Mouse (Mus musculus) Muller cell, postnatal 12 days (primary cell): ENCODE data around the gene Mettl7b.

ENCODE experiments used
- DNase-seq: peaks from one replicate; pipeline ENCODE4 v3.0.0-alpha.2; 2015; ENCODE audit errors: inconsistent ontology term

Mettl7b gene

DNA sequence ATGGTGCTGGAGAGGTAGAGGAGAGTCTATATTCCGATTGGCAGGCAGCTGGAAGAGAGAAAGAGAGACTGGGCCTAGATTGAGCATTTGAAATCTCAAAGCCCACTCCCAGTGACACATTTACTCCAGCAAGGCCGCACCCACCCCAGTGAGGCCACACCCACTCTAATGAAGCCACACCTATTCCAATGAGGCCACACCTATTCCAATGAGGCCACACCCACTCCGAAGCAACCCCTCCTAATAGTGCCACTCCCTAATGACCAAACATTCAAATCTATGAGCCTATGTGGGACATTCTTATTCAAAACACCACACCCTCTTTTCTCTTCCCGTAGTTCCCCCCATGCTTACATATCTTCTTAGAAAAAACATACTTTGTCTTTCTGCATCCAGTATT, 13.3 kb downstream of the Mettl7b start:
- no peak for DNase-seq

DNA sequence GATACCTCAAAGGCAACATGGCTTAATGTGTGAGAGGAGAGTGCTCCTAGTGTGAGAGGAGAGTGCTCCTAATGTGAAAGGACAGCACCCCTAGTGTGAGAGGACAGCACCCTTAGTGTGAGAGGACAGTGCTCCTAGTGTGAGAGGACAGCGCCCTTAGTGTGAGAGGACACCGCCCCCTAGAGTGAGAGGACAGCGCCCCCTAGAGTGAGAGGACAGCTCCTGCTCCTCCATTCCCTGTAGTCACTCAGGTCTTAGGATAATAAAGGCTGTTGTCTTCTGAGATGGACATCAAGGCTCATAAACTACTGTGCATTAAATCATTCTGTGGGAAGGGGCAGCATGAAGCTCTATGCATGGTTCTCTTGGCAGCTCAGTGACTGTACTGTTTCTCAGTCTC, 15.1 kb downstream of the Mettl7b start:
- peak; percentile 41 for DNase-seq

DNA sequence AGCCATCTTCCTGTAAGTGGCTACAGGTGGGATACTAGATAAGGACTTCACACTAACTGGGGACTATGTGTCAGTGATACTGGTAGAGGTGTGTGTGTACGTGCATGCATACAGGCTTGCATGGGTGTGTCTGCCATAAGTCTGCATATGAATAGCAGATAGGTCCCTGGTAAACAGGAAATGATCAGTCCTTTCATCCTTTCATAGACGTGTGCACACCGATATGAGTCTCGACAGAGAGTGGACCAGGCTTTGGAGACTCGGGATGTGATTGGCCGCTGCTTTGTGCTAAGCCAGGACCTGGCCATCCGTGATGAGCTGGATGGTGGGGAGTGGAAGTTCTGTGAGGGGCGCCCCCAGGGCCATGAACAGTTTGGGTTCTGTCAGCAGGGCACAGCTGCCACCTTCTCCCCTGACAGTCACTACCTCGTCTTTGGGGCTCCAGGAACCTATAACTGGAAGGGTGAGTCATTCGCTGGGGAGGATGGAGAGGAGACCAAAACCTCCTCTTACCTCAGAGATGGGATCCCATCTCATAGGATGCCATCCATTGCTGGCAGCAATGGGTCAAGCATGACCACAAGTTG, 20.2 kb downstream of the Mettl7b start:
- DNase-seq = no peak

DNA sequence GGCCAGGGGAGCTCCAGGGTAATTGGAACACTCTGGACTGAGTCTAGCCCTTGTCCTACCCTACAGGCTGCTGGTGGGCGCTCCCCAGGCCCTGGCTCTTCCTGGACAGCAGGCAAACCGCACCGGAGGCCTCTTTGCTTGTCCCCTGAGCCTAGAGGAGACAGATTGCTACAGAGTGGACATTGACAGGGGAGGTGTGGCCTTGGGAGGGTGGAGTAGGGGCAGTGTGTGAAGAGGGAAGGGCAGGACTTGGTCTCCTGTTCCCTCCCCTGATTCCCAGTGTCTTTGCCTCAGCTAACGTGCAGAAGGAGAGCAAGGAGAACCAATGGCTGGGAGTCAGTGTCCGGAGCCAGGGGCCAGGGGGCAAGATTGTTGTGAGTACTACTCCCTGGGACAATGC, 21.8 kb downstream of the Mettl7b start:
- peak; percentile 11 for DNase-seq

DNA sequence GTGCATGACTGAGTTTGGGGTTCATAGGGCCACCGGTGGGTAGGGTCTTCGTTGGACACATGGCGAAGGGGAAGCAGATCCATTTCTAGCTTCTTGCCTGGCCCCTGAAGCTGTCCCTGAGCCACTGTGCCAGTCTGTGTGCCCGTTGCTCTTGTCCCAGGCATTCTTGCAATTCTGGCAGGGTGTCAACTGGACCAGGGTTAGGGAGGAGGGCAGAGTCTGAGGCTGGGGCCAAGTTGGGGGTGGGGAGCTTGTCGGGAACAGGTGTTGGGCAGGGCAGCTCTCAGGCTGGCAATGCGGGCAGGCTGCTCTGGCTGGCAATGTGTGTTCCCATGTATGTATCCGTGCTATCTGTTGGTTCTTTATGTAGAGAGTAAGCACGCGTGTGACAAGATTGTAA, 22.3 kb downstream of the Mettl7b start:
- DNase-seq = peak; percentile 78

DNA sequence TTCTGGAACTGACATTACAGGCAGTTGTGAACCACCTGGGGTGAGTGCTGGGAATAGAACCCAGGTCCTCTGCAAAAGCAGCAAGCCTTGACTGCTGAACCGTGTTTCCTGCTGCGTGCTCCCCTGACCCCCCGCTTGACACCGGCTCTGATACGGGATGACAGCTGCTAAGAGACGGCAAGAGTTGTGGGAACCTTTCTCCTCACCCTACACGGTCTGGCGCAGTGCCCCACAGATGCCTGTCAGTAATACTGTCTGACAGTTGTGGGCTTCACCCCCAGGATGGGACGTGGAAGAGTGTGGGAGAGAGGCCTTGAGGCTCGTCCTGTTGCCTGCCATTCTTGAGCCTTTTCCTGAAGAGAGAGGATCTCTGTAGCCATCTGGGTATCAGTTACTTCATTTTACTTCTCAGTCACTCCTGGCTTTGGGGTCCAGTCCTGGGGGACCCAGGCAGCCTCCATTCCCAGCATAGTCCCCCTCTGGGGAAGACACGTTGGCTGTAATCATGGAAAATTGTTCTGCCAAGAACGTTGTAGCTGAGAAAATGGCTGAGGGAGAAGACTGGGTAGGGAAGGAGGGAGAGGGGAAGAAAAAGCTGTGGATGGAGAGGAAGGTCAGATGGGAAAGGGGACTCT, 22.9 kb downstream of the Mettl7b start:
- no peak for DNase-seq

DNA sequence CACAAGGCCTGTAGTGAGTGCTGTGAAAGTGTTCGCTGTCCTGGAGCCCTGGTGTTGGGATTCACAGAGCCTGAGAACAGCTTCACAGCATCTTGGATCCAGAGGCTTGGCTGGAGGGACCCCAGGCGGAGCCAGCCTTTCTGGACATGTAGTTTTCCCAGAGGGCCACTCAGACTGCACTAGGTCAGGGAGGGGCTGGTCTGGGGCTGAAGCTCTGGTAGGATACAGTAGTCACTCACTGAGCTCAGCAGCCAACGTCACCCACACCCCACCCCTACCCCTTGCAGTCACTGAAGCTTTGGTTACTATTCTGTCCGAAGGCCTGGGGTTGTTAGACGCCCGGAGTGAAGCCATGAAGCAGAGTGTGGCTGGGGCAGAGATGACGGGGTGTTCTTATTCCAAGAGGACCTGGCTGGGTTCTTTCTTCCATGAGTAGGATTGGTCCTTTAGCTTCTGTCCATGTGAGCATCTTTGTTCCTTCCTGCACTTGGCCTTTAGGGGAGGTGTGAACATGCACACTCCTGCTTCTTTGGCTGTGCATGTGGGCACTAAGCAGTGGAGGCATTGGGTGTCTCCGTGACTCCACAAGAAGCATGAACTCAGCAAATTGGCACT, 24.9 kb downstream of the Mettl7b start:
- no peak for DNase-seq

DNA sequence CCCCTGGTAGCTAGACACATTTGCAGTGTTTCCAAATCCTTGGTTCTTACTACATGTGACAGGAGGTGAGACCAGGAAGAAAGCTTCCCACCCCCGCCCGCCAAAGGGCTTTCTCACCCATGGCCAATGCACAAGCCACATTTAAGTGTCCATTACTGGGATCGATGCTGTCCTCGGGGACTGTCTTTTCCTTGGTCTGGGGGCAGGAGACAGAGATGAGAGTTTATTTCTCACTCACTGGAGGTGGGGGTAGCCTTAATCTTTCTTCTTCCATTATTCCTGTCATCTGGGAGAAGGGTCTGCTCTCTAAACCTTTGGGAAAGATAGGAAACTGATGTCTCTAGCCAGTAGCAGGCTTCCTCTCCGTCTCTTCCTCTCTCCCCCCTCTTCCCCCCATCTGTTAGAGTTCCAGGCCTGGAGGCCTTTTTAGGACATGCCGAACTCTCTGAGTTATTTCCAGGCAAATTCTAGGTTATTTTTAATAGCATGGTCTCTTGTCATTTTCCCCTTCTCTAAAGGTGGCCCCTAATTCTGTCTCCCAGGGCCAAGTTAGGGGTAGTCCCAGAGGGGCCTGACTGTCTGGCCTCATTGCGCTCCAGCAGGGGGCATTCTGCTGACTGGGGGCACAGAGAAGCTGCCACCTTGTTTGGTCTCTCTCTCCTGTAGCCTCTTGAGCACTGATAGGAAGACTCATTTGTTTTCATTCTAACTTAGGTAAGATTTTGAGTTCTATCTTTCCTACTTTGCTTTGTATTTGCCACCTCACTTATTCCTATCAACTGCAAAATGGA, 25.6 kb downstream of the Mettl7b start:
- no peak for DNase-seq

DNA sequence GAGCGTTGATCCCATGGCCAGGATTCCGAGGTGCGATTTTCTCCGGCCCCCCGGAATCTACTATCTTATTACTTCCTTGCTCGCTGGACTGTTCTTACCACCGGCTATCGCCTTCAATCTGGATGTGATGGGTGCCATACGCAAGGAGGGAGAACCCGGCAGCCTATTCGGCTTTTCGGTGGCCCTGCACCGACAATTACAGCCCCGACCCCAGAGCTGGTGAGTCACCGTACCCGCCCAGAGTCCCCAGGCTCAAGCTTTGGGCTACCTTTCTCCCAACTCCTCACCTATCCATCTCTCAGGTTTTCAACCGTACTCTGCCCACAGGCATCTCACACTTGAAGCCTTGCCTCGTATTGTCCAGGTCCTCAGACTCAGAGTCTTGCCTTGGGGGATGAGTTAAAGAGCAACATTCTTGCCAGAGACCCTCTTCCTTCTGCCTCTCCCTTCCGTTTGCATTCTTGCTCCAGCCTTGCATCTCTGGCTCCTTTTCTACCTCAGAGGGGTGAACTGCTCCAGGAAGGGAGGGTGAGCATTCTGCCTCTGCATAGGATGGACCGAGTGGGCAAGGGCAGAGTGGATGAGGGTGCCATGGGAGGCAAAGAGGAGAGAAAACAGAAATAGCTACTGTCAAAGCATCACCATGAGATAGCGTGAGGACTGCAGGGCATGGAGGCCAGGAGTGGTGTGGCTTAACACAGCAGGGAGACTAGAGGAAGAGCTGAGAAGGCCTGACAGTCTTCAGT, 26.6 kb downstream of the Mettl7b start:
- peak; percentile 38 for DNase-seq

DNA sequence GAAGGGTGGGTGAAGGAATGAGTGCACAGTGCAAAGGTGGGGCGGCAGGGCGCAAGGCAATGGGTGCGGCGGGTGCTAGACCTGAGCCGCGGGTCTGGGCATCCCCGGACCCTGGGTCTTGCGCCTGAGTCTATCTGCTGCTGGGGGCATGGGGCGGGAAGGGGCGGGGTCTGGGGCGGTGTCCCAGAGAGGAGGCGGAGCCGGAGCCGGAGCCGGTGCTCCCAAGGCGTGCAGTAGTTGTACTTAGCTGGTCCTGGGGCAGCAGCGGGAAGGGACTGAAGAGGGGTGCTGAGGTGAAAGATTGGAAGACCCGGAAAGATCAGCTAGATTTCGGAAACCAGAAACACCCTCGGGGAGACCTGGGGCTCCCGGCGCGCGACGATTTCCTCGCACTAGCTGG, 27.2 kb downstream of the Mettl7b start, which contains the start of gene Itga7:
Gene Itga7, plus strand, starts transcription at position 245 of the 400 bp plus-strand sequence.
- DNase-seq = peak; percentile 58

DNA sequence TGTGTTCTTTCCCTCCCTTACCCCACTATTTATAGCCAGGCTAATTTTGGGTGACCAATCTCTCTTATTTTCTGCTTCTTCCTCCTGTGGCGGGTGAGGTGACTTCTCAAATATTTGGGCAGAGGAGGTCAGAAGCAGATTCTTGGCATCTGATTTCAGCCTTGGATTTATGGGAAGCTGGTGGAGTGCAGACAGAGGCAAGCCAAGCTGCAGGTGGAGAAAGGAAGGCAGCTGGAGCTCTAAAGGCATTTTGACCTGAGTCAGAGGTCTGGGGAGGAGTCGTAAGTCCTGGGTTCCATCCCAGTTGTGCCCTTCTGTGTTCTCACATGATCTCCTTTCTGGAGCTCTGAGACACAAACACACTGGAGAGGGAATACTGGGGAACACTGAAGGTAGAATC, 29.3 kb downstream of the Mettl7b start:
- peak; percentile 31 for DNase-seq

DNA sequence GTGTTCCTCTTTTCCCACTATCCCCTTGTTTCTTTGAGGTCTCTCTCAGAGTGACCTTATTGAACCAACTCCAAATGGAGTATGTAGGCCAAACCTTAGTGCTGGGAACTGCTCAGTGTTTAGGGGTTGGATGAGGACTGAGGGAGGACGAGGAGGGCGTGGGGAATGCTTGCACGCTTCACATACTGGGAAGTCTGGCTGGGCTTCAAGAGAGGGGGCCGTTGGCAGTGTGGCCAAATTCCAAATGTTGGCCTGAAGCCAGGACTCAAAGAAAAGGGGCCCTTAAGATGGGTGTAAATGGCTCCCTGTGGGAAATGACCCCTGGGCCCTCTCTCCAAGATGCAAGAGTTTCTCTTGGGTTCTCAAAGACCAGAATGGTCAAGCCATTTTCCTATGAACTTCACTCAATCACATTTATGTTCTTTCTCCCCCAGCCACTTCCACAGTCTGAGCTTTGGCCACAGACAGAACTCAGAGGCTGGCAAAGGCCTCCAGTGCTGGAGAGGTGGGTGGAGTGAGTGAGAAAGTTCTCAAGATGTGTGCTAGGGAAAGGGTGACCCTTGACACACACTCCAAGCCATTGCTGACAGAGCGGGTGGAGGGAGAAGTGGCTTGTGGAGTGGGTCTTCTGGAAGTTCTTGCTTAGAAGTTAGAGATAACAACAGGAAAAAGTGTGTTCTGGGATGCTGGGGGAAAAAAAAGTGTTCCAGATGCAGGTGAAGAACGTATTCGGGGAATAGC, 31.0 kb downstream of the Mettl7b start:
- DNase-seq = peak; percentile 29

DNA sequence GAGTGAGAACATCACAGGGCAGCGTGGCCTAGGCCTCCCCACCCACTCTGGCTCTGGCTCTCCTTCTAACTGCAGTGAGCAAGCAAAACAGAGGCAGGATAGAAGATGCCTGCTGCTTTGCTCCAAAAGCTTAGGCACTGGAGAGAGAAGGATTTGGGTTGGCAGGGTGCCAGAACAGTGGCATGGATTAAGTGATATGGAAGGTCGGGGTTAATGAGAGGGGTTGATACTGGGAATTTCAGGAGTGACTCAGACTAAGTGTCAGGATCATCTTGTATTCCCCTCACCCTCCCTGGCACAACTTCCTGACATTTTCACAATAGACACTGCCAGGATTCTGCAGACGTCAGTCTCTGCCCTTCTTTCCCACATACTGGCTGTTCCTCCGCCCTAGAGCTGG, 32.4 kb downstream of the Mettl7b start:
- peak; percentile 80 for DNase-seq

DNA sequence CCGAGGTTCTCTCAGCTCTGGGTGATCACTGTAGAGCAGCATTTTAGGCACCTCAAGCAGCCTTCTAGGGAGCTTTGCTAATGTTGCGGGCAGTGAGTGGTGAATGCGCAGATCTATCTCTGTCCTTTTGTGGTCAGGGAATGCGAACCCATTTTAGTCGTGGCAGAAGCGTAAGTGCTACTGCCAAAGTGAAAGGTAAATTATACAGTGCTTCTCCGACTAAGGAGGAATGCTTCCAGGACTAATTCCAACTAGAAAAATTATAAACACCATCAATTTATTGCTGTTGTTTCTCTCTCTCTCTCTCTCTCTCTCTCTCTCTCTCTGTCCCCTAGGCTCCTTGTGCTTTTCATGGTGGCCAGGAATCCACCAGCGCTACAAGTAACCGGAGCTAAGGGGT, 36.9 kb downstream of the Mettl7b start, which contains the start of gene Bloc1s1:
Gene Bloc1s1, minus strand, starts transcription at position 101 of the 400 bp plus-strand sequence.
- DNase-seq = no peak

DNA sequence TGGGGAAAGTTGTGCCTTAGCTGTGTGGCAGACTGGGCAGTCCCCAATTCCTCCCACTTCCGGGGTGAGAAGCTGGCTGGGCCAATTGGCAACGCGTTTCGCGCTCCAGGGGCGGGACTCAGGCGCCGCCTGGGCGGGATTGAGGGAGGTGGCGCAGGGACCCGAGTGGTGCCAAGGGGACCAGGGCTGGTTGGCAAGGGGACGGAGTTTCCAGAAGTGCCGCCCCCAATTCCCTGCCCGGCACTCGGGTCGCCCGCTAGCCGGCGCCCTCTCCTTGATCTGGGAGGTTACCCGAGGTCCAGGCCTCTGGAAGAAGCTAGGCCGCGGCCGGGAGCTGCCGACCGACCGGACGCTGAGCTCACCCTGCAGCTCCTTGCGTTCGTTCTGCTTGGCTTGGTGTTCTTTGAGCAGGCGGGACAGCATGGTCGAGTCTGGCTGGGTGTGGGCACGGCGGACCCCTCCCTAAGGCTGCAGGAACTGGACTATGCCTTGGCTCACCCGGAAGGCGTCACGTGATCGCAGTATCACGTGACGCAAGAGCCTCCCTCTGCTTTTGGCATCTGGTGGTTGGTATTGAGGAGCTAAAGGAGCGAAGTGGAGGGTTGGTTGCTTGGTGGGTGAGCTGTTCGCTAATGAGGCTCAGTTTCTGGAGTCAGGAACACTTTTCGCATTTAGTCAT, 37.6 kb downstream of the Mettl7b start:
- peak; percentile 99 for DNase-seq

DNA sequence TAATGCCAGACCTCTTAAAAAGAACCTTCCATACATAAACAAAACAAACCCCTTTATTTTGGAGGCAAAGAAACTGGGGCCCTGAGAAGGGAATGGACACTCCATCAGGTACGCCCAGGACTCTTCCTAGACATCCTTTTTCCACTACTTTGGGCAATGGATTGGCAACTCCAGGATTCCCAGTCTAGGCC, 38.1 kb downstream of the Mettl7b start, which contains the start of gene Rdh5:
Gene Rdh5, minus strand, starts transcription at position 67 of the 191 bp plus-strand sequence.
- DNase-seq = no peak

DNA sequence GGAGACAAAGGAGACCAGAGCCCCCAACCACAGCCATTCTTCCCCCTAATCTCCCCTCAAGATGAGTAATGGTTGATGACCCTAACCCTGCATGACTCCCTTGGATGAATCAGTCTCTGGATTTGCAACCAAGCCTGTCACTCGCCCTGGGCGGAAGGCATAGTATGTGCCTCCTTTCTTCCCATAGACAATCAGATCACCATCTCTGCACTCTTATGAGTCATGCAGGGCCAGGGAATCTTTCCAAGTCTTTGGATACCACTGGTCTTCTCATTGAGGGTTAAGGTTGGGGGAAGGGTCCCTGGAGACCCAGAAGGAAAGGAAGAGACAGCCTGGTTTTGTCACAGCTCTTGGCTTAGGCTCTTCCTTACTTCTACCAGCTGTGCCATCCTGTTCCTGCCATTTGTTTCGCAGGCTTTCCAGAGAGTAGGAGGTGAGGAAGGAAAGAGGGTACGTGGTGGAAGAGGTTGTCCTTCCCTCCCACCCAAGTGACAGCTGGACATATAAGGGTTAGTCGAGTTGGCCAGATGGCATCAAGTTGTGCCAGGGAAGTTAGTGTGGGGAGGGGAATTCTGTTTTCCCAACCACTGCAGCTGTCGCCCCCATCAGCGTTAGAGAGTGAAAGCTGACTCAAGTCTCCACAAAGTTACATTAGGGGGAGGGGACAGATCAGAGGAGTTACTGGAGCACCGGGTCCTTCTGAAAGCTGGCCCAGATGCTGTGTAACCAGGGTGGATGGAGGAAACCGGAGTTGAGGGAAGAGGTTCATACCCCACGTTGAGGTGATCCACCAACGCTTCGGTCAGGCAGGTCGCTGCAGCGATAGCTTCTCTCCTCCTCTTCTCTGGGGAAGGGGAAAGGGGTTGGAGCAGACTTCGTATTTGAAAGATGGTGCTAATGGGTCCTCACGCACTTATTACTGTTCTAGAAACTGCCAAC, 38.6 kb downstream of the Mettl7b start:
- peak; percentile 93 for DNase-seq

DNA sequence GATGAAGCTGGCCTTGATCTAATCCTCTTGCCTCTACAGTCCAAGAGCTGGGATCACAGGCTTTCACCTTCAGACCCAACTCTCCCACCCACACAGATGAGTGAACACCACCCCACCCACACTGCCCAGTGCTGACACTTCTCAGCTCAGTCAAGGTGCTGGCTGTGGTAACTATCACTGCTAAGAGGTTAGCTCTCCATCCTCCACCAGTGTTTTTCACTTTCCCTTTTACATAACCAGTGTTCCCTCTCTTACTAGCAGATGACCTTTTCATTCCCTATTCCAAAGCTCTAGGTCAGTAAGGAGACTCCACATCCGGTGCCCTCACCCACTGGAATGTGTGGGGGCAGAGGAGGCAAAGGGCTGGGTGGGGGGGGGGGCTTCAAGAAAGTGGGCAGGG, 39.5 kb downstream of the Mettl7b start:
- no peak for DNase-seq

DNA sequence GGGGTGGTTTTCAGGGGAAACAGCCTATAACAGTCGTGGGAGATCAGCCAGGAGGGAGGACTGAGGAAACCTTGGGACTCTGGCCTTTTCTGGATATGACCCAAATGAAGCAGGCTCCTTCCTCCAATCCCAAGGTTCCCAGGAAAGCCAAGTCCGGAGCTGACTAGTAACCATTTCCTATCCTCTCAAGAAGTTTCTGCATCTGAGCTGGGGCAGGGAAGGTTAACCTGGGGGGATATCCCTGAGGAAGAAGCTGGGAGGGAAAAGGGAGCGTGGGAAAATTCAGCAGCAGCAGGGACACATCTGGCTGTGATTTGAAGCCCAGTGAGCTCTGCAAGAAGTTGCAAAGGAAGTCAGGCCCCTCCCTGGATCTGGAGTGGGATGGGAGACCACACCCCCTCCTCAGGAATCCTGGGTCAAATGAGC, 40.0 kb downstream of the Mettl7b start:
- no peak for DNase-seq

DNA sequence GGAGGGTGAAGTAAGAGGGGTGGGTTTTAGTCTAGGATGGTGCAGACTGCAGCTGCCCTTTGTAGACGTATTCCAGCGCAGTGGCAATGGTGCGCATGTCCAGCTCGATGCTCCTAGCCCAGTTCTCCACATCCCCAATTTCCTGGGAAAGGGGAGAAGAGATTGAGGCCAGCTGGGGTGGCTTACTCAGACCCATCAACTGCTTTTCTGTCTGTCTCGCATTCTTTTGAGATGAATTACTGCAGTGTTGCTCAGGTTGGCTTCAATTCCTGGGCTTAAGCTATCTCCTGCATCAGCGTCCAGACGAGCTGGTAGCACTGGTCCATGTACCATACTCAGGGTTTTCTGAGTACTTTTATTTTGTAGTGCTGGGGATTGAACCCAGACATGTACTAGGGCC, 40.8 kb downstream of the Mettl7b start:
- peak; percentile 52 for DNase-seq
